13 mouse cellular contexts compared by ENCODE assay signal in genomic region chr4:53487216-53488188, GRCm38 (mm10). TPM values are rescaled to one million over a fixed set of nuclear protein-coding genes. Genes with fewer than 3 reads are reported as not detected.
DNase-seq lines count a peak whose midpoint lies in the region; ATAC-seq and TF ChIP-seq lines count a peak whose summit lies in the region.
"Had no signal": no experiment of that assay in that cellular context is flagged by ENCODE, and none has a peak within 500 bp of the region (broad histone marks: within the 10 kb centered on the region; RNA-seq: fewer than 3 reads in every experiment).

No protein-coding gene starts in this region.

- H3K4me3 ChIP-seq in kidney, embryonic 14.5 days (ENCODE audit: low read length) = no peak overlapping the region
- no peak overlapping the region for H3K4me3 ChIP-seq in lung, postnatal 0 days (ENCODE audit: low read depth, low read length)
- H3K4me3 ChIP-seq in intestine, embryonic 14.5 days (ENCODE audit: low read depth, low read length) = no peak overlapping the region
- no peak overlapping the region for H3K4me3 ChIP-seq in stomach, embryonic 14.5 days (ENCODE audit: low read depth, low read length)
- H3K4me3 ChIP-seq: hindbrain, embryonic 15.5 days had no signal

- TF ChIP-seq CTCF in lung, postnatal 0 days (IDR thresholded peaks at IDR 0.05) = no peak

- WGBS in kidney, embryonic 14.5 days = 78% methylated on average over 12 of the region's 12 CpGs
- 38% methylated on average over 12 of the region's 12 CpGs for WGBS in lung, postnatal 0 days
- 76% methylated on average over 12 of the region's 12 CpGs for whole genome bisulfite sequencing in intestine, embryonic 14.5 days
- whole genome bisulfite sequencing in stomach, embryonic 14.5 days = 68% methylated on average over 12 of the region's 12 CpGs

- H3K4me1 ChIP-seq in kidney, embryonic 14.5 days (ENCODE audit: control insufficient read depth, insufficient read depth, low read length) = no peaks in the 10 kb centered on the region; the same call in 1 of the 2 replicates
- H3K4me1 ChIP-seq in lung, postnatal 0 days (ENCODE audit: insufficient read depth, low read depth, low read length) = 0 out of 2 replicates have a peak, but pooled peaks cover 3% of the 10 kb centered on the region
- H3K4me1 ChIP-seq in intestine, embryonic 14.5 days (replicated peaks; ENCODE audit: control insufficient read depth, insufficient read depth, low read length) = 0 out of 2 replicates have a peak, but pooled peaks cover 3% of the 10 kb centered on the region
- H3K4me1 ChIP-seq in stomach, embryonic 14.5 days (ENCODE audit: control insufficient read depth, insufficient read depth, low read length) = no peaks in the 10 kb centered on the region; the same call in 1 of the 2 replicates
- H3K4me1 ChIP-seq: hindbrain, embryonic 15.5 days had no signal

- H3K4me2 ChIP-seq in kidney, embryonic 14.5 days (replicated peaks; ENCODE audit: low read depth, low read length) = no peak overlapping the region
- no peak overlapping the region for H3K4me2 ChIP-seq in lung, postnatal 0 days (replicated peaks; ENCODE audit: low read depth, low read length)
- no peak overlapping the region for H3K4me2 ChIP-seq in intestine, embryonic 14.5 days (ENCODE audit: low read length)
- H3K4me2 ChIP-seq in stomach, embryonic 14.5 days (replicated peaks; ENCODE audit: low read depth, low read length) = no peak overlapping the region
- H3K4me2 ChIP-seq: hindbrain, embryonic 15.5 days had no signal

- no peaks in the 10 kb centered on the region for H3K9me3 ChIP-seq in kidney, embryonic 14.5 days (ENCODE audit: control insufficient read depth, low read length)
- H3K9me3 ChIP-seq in lung, postnatal 0 days (ENCODE audit: low read length) = no peaks in the 10 kb centered on the region
- no peaks in the 10 kb centered on the region for H3K9me3 ChIP-seq in intestine, embryonic 14.5 days (ENCODE audit: control insufficient read depth, low read length)
- no peaks in the 10 kb centered on the region for H3K9me3 ChIP-seq in stomach, embryonic 14.5 days (ENCODE audit: control insufficient read depth, low read depth, low read length)
- H3K9me3 ChIP-seq: hindbrain, embryonic 15.5 days had no signal

- no peak overlapping the region for H3K9ac ChIP-seq in kidney, embryonic 14.5 days (ENCODE audit: low read depth, low read length)
- H3K9ac ChIP-seq in lung, postnatal 0 days (replicated peaks; ENCODE audit: low read depth) = no peak overlapping the region
- no peak overlapping the region for H3K9ac ChIP-seq in intestine, embryonic 14.5 days (ENCODE audit: low read length)
- H3K9ac ChIP-seq in stomach, embryonic 14.5 days (replicated peaks; ENCODE audit: low read depth, low read length) = no peak overlapping the region
- H3K9ac ChIP-seq: hindbrain, embryonic 15.5 days had no signal

- DNase-seq in kidney, adult 11 months = no peak
- peak; percentile 80 for DNase-seq in lung, postnatal 0 days (ENCODE audit: low spot score)
- DNase-seq in lung, postnatal 4 days = no peak
- DNase-seq in intestine, embryonic 14.5 days (ENCODE audit: low spot score) = peak; percentile 50
- no peak for DNase-seq in adrenal gland, adult 8-10 months
- DNase-seq in spleen, postnatal 14 days (ENCODE audit: low spot score in 2 of 2) = no peak
- DNase-seq: heart, adult 18-20 months; heart, postnatal 10 days had no signal

- no peaks in the 10 kb centered on the region for H3K27me3 ChIP-seq in kidney, embryonic 14.5 days (ENCODE audit: control insufficient read depth, insufficient read depth, low read length)
- no peaks in the 10 kb centered on the region for H3K27me3 ChIP-seq in lung, postnatal 0 days (replicated peaks; ENCODE audit: insufficient read depth, low read length)
- no peaks in the 10 kb centered on the region for H3K27me3 ChIP-seq in intestine, embryonic 14.5 days (replicated peaks; ENCODE audit: control insufficient read depth, insufficient read depth, low read length)
- H3K27me3 ChIP-seq in stomach, embryonic 14.5 days (ENCODE audit: control insufficient read depth, insufficient read depth, low read length) = no peaks in the 10 kb centered on the region
- H3K27me3 ChIP-seq: hindbrain, embryonic 15.5 days had no signal

- ATAC-seq in kidney, embryonic 14.5 days (ENCODE audit: low FRiP score, low TSS enrichment) = no peak
- ATAC-seq in lung, postnatal 0 days = peak; percentile 58
- no peak for ATAC-seq in intestine, embryonic 14.5 days (replicated peaks; ENCODE audit: low FRiP score, low TSS enrichment, low read depth)
- ATAC-seq in stomach, embryonic 14.5 days (ENCODE audit: insufficient number of reproducible peaks, insufficient read depth, low FRiP score, low read depth) = no peak
- ATAC-seq: CD4-positive, CD25-positive, alpha-beta regulatory T cell, adult 4 months; midbrain, embryonic 16.5 days had no signal

- H3K36me3 ChIP-seq in kidney, embryonic 14.5 days (ENCODE audit: control insufficient read depth, insufficient read depth, low read length) = no peaks in the 10 kb centered on the region
- no peaks in the 10 kb centered on the region for H3K36me3 ChIP-seq in lung, postnatal 0 days (ENCODE audit: insufficient read depth, low read length)
- 0 out of 2 replicates have a peak, but pooled peaks cover 9% of the 10 kb centered on the region for H3K36me3 ChIP-seq in intestine, embryonic 14.5 days (ENCODE audit: control insufficient read depth, insufficient read depth, low read length)
- H3K36me3 ChIP-seq in stomach, embryonic 14.5 days (ENCODE audit: control insufficient read depth, insufficient read depth, low read length) = peaks cover 2% of the 10 kb centered on the region; the same call in 1 of the 2 replicates

- no peak for TF ChIP-seq EP300 in lung, postnatal 0 days (IDR thresholded peaks at IDR 0.05)

- H3K27ac ChIP-seq in kidney, embryonic 14.5 days (ENCODE audit: low read depth, low read length) = 0 out of 2 replicates have a peak overlapping the region, but pooled peaks have one; percentile 4
- 0 out of 2 replicates have a peak overlapping the region, but pooled peaks have one; percentile 39 for H3K27ac ChIP-seq in lung, postnatal 0 days (ENCODE audit: low read length)
- H3K27ac ChIP-seq in intestine, embryonic 14.5 days (ENCODE audit: low read depth) = no peak overlapping the region
- peak overlapping the region; percentile 35; the same call in 1 of the 2 replicates for H3K27ac ChIP-seq in stomach, embryonic 14.5 days (ENCODE audit: low read length)
- H3K27ac ChIP-seq: hindbrain, embryonic 15.5 days had no signal

RNA-seq across cellular contexts. Expression of gene Slc44a1, which starts 47.3 kb away (rescaled TPM):
- polyA plus RNA-seq in kidney, embryonic 14.5 days (2014; fragmentation: Nextera tagmentation; extraction: Ambion mirVana) = 26.8 and 48.8 TPM in 2 replicates
- polyA plus RNA-seq in lung, postnatal 0 days (2015; fragmentation: Nextera tagmentation; extraction: Ambion mirVana) = 30.4 and 31.7 TPM in 2 replicates
- polyA plus RNA-seq in intestine, embryonic 14.5 days (2014; fragmentation: Nextera tagmentation; extraction: Ambion mirVana) = 64.5 and 75.1 TPM in 2 replicates
- polyA plus RNA-seq in stomach, embryonic 14.5 days (2014; fragmentation: Nextera tagmentation; extraction: Ambion mirVana) = 39.4 and 60.7 TPM in 2 replicates
- 100 to 1,000 TPM in 2 of 4 experiments, 10 to 100 TPM in 2; 70.7 to 156 (median 121) TPM for total RNA-seq in adrenal gland, adult 8-10 months (2022)

Comparison
In these comparisons a context has a peak if more than half of its experiments do, and no peak if none do; other contexts are left out.
1. DNase-seq: peak in lung, postnatal 0 days (single experiment) and intestine, embryonic 14.5 days (single experiment); none in kidney, adult 11 months (single experiment), lung, postnatal 4 days (0 of 2), adrenal gland, adult 8-10 months (single experiment) and spleen, postnatal 14 days (0 of 2).